Mouse (Mus musculus) central nervous system, embryonic 18 days (tissue): ENCODE data around the gene Nmt1. TPM values are rescaled to one million over a fixed set of nuclear protein-coding genes. Genes with fewer than 3 reads are reported as not detected.

ENCODE experiments used
- polyA plus RNA-seq: library from polyadenylated mRNA; depleted of rRNA; stranded (reverse); fragments of >200 nt; gene quantifications from 2 replicates; pipeline ENCODE4 v1.2.3, GENCODE M21; 2012; rRNA removed

Gene Nmt1
- 38.0 and 39.4 TPM in 2 replicates for polyA plus RNA-seq

DNA sequence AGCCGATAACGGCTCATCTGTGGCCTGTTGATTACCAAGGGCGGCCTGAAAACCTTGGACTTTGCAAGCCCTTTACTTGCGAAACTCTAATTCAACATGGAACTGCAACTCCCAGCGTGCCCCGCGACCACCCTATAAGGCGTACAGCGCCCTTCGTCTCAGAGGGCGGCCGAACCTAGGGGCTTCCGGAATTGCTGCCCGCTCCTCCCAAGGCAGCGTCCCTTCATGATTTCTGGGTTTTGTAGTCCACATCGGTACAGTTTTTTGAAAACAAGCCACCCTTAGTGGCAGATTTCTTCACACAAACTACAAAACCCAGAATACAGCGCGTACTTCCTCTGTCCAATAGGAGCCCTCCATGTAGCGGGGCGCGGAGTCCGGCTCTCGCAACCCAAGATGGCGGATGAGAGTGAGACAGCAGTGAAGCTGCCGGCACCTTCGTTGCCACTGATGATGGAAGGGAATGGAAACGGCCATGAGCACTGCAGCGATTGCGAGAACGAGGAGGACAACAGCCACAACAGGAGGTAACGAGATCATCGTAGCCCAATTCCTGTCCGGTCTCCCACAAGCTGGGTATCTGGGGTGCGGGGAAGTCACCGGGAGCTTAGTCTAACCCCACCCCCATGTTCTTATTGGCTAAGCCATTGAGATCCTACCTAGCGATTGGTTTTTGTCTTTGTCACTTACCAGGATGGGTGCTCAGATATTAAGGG, at the start of gene Nmt1, which contains the start of gene Dcakd:
TSS of gene Nmt1 (plus strand) at position 15 of the 716 bp plus-strand sequence.
TSS of gene Dcakd (minus strand) at position 158 of the 716 bp plus-strand sequence.

DNA sequence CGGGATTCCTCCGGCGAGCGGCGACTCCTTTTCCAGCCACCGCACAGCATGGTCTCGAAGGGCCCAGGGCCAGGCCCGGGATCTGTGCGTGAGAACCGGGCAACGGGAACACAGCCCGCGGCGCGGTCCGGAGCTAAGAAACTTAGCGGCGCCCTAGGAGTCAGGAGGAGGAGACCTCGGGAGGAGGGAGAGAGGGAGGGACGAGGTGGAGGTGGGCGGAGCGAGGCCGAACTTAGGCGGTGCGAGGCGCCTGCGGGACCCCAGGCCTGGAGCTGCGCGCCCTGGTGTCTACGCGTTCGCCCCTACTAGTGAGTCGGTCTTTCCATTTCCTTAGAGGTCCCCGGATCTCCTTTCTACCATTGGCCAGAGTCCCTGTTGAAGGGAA, 73.5 kb downstream of the Nmt1 start, which contains the start of the genes Plcd3 and Acbd4:
TSS of gene Plcd3 (minus strand) at position 178 of the 385 bp plus-strand sequence.
TSS of gene Acbd4 (plus strand) at position 202 of the 385 bp plus-strand sequence.

DNA sequence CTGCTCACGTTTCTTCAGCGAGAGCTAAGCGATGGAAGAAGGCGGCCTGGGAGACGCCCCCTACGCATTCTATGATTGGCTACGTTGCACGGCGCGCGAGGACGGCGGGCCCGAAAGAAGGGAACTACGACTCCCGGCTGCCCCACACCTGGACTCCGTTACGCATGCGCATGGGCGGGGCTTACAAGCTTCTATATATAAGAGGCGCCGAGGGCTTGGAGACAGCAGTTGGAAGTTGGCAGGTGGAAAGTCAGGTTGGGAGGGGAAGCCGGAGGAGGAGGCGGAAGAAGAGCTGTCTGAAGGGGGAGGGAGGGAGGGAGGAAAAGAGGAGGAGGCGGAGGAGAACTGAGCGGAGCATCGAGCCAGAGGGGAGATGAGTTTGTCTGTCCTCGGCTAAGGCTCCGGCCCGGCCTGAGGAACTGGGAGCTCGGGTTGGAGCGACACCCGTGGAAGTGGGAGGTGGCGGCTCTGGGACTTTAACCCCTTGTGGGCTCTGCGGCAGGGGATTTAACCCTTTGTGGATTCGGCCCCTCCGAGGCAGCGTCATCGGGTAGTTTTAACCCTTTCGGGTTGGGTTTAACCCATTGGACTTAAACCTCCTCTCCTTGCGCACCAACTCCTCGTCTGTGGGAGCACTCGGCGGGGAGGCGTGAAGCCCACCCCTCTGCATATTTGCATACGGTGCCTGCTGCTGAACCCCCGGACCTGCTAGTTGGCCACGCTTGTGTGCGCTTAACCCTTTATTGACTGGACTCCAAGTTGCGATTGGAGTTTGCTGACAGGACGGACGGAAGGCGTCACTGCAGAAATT, 88.2 kb downstream of the Nmt1 start, which contains the start of gene Hexim1:
TSS of gene Hexim1 (plus strand) at position 224 of the 811 bp plus-strand sequence.

Other genes with a start within 250 kb of the Nmt1 start
- 43.2 and 43.6 TPM in 2 replicates for gene Gjc1, start 208.5 kb upstream of the Nmt1 start, polyA plus RNA-seq
- gene Higd1b, start 192.3 kb upstream of the Nmt1 start, polyA plus RNA-seq: 12.6 and 13.5 TPM in 2 replicates
- 91.6 and 93.4 TPM in 2 replicates for gene Eftud2, start 147.2 kb upstream of the Nmt1 start, polyA plus RNA-seq
- 1.1 TPM in 2 replicates for gene Ccdc103, start 147.0 kb upstream of the Nmt1 start, polyA plus RNA-seq
- 0.09 TPM in 1 of 2 replicates, not detected in the other for gene Fam187a, start 143.0 kb upstream of the Nmt1 start, polyA plus RNA-seq
- 13.6 and 17.7 TPM in 2 replicates for gene Gfap, start 127.3 kb upstream of the Nmt1 start, polyA plus RNA-seq
- 3.9 and 4.0 TPM in 2 replicates for gene Kif18b, start 103.1 kb upstream of the Nmt1 start, polyA plus RNA-seq
- gene C1ql1, start 81.5 kb upstream of the Nmt1 start, polyA plus RNA-seq: 10.9 and 12.6 TPM in 2 replicates
- 130 and 153 TPM in 2 replicates for gene Dcakd, start 143 bp downstream of the Nmt1 start, polyA plus RNA-seq
- 5.3 and 6.0 TPM in 2 replicates for gene Plcd3, start 73.5 kb downstream of the Nmt1 start, polyA plus RNA-seq
- gene Acbd4, start 73.5 kb downstream of the Nmt1 start, polyA plus RNA-seq: 7.9 and 11.1 TPM in 2 replicates
- 18.3 and 18.6 TPM in 2 replicates for gene Hexim1, start 88.0 kb downstream of the Nmt1 start, polyA plus RNA-seq
- 23.2 and 23.5 TPM in 2 replicates for gene Hexim2, start 104.2 kb downstream of the Nmt1 start, polyA plus RNA-seq
- gene Fmnl1, start 142.9 kb downstream of the Nmt1 start, polyA plus RNA-seq: 29.8 and 30.8 TPM in 2 replicates
- gene 1700023F06Rik, start 180.4 kb downstream of the Nmt1 start, polyA plus RNA-seq: 2.4 and 2.9 TPM in 2 replicates
- 1.2 and 1.3 TPM in 2 replicates for gene Spata32, start 190.2 kb downstream of the Nmt1 start, polyA plus RNA-seq
- gene Map3k14, start 239.3 kb downstream of the Nmt1 start, polyA plus RNA-seq: 4.5 and 4.7 TPM in 2 replicates